Mouse (Mus musculus) cortical plate, adult 2 months (tissue): ENCODE data around the gene Aes.

Experiments
- CTCF ChIP-seq: fragments of 200-500 bp; IDR thresholded peaks from 2 replicates; pipeline ENCODE4 v1.5.1; 2011; ENCODE audit warnings: mild to moderate bottlenecking, control low read depth, low read length; ENCODE audit not compliant: insufficient read depth; ENCODE audit errors: extremely low read depth
- POLR2A ChIP-seq: fragments of 200-500 bp; IDR thresholded peaks from 2 replicates; pipeline ENCODE4 v1.6.1; 2011; ENCODE audit warnings: mild to moderate bottlenecking, low read length, control low read depth; ENCODE audit not compliant: insufficient read depth; ENCODE audit errors: extremely low read depth

DNA sequence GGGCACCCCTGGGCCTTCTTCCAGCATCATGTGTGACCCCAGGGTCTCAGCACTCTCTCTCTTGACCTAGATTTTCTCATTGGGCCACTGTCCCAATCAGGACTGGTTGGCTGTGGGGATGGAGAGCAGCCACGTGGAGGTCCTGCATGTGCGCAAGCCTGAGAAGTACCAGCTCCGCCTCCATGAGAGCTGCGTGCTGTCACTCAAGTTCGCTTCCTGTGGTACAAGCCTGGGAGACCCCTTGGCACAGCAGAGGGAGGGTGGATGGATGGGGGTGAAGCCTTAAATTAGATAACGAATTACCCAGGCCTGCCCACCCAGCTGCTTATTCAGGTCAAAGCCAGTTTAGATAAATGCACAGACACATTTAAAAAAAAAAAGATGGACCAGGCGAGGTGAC lies 29.5 kb downstream of the Aes start:
- TF ChIP-seq CTCF, result no peak
- TF ChIP-seq POLR2A, result no peak
